Mouse (Mus musculus): Measurements from ENCODE around the gene Slc22a15. TPM values are rescaled to one million over a fixed set of nuclear protein-coding genes. Genes with fewer than 3 reads are reported as not detected.

The Slc22a15 gene
- polyA plus RNA-seq, 1 experiment from 2014 or later, result 6.0 TPM

- Histone ChIP-seq H3K9ac (ENCODE audit: low read length) (no peak overlapping the region), H3K27me3 (replicated peaks; ENCODE audit: control insufficient read depth, insufficient read depth, low read length) (no peaks in the 10 kb centered on the region), H3K4me2 (ENCODE audit: low read length) (peak overlapping the region; percentile 18; the same call in 1 of the 2 replicates), H3K36me3 (ENCODE audit: control insufficient read depth, insufficient read depth, low read length) (no peaks in the 10 kb centered on the region), H3K27ac (ENCODE audit: low read depth) (peak overlapping the region; percentile 43; the same call in 1 of the 2 replicates), H3K9me3 (ENCODE audit: control insufficient read depth, low read length) (no peaks in the 10 kb centered on the region), H3K4me1 (replicated peaks; ENCODE audit: control insufficient read depth, insufficient read depth, low read length) (peaks cover 12% of the 10 kb centered on the region), H3K4me3 (ENCODE audit: low read depth, low read length) (no peak overlapping the region)
- ATAC-seq (replicated peaks; ENCODE audit: low FRiP score, low TSS enrichment, low read depth) (peak; percentile 86), DNase-seq (ENCODE audit: low spot score) (peak; percentile 97)
- WGBS, result 7% methylated on average over 16 of the region's 16 CpGs
These were observed 118.1 kb downstream of the Slc22a15 start for GRCm38 (mm10) chr3:101806149-101806548.

Other genes with a start within 250 kb of the Slc22a15 start
- gene Mab21l3, start 75.5 kb downstream of the Slc22a15 start, polyA plus RNA-seq (2014; fragmentation: Nextera tagmentation; extraction: Ambion mirVana), result 3.2 TPM in 2 replicates
- 0.08 TPM in 1 of 2 replicates, not detected in the other for gene Nhlh2, start 85.6 kb upstream of the Slc22a15 start, polyA plus RNA-seq (2014; fragmentation: Nextera tagmentation; extraction: Ambion mirVana)
- 0.42 and 0.66 TPM in 2 replicates for gene Casq2, start 162.0 kb upstream of the Slc22a15 start, polyA plus RNA-seq (2014; fragmentation: Nextera tagmentation; extraction: Ambion mirVana)

Measured in intestine, embryonic 14.5 days (tissue).